Mouse (Mus musculus) yolk sac, embryonic 10.5 days (tissue): ENCODE results near the gene Zfp867.

Source experiments
- DNase-seq: peaks from one replicate; pipeline ENCODE4 v3.0.0-alpha.2; 2017; ENCODE audit warnings: low spot score

The Zfp867 gene

DNA sequence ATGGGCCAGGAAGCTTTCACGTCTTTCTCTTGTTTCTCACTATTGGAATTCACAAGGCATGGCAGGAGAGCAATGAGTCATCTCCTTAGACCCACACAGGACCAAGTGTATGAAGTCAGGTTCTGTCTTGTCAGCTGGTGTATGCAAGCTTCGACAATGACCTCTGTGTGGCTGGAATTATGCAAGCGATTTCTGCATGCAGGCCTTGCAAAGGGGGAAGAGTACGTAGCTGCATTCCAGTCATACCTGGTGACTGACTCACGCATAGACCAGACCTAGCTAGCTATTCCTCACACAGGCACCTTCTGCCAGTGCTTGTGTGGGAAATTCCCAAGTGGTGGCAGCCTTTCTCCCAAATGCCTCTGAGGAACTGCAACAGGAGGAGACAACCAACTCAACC is 13.3 kb downstream of the Zfp867 start:
- DNase-seq, result peak; percentile 88

DNA sequence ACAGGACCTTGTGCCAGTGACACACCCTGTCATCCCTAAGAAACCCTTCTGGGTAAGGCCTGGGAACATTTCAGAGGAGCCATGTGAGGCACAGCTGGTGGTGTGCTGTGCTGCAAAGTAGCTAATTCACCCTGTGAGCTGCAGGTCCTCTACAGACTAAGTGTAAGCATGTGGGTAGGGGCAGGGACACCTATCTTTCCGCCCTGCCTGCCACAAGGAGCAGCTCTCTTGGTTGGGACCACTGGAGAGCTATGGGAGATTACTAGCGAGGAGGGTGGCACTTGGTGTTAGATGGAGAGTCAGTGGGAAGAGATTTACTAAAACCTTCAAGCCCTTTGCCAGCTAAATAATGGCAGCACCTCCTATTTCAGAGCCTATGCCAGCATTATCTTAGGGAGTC is 15.4 kb downstream of the Zfp867 start:
- no peak for DNase-seq

DNA sequence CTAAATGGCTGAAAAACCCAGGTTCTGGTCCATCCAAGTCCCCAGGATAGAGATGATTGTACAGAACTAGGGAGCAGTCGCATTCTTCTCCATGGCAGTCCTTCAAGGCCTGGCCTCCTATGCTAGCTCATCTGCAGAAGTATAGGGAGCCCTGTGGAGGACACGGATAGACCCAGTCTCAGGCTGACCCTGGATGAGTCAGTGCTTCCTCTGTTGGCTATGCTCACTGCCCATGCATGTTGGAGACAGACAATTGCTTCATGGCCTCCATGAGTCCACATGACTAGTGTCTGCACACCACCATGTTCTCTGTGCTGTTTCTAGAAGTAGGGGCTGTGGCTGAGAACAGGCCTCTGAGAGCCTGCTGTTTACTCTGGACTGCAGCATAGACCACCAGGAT is 15.9 kb downstream of the Zfp867 start:
- no peak for DNase-seq

DNA sequence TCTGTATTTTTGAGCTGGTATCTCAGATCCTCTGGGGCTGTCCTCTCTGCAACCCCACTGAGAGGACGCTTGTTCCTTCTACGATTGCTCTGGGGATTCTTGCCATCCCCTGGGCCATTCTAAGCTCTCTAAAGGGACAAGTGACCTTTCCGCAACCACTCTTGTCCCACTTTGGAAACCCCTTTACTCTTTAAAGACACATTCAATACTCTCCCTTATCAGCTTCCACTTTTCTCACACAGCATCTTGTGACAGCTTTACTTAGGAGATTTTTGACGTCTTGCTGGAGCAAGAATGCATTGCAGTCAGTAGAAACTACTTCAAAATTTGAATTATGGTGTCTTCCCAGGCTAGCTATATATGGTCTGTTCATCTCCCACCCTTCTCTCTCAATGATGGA is 21.2 kb downstream of the Zfp867 start, which contains the start of gene Snap47:
Snap47 (minus strand) TSS at position 101 of the 400 bp plus-strand sequence.
- no peak for DNase-seq

DNA sequence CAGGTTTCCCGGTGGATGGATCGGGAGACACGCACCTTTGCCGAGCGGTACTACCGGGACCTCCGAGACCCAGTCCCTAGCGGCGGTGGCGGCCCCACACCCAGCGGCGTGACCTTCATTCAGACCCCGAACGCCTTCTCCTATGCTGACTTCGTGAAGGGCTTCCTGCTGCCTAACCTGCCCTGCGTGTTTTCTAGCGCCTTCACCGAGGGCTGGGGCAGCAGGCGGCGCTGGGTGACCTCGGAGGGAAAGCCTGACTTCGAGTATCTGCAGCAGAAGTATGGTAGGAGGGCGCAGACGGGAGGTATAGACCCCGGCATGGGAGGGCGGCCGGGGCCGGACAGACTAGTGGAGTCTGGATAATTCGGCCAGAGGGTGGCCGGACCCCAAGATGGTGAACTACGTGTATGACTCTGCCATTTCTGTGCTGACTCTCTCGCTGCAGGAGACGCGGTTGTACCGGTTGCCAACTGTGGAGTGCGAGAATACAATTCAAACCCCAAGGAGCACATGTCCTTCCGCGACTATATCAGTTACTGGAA is 22.0 kb downstream of the Zfp867 start:
- DNase-seq, result no peak

DNA sequence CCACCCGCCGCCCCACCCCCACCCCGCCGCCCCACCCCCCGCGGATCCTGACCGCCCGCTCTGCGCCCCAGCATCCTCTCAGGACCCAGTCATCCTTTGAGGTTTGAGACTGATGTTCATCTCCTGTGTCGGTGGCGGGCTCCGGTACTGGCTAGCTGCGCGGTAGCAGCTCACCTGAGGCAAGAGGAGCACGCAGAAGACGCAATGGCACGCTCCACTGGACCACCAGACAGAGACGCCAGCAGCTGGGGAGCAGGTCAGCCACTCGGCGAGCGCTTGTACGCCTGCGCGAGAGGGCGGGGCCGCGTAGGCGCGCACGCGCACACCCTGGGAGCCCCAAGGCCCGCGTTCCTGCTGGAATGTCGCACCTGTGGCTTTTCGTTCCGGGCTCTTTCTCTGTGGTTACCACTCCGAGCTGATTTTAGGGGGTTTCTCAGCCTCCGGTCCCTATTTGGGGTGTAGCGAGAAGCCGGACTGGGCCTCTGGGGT is 22.5 kb downstream of the Zfp867 start, which contains the start of gene Jmjd4:
Jmjd4 (plus strand) TSS at position 305 of the 489 bp plus-strand sequence.
- peak; percentile 92 for DNase-seq

DNA sequence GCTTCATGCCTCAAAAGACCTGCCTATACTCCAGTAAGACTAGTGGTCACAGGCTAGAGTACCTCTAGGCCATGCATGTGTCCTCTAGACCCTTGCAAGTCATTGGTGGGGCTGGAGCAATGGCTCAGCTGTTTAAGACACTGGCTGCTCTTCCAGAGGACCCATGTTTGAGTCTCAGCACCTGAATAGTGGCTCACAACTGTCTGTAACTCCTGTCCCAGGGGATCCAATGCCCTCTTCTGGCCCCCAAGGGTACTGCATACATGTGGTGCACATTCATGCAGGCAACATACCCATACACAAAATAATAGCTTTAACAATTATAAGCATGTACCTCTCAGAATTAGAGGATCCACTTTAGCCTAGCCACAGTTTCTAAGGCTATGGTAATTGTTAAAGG is 29.2 kb downstream of the Zfp867 start:
- no peak for DNase-seq

DNA sequence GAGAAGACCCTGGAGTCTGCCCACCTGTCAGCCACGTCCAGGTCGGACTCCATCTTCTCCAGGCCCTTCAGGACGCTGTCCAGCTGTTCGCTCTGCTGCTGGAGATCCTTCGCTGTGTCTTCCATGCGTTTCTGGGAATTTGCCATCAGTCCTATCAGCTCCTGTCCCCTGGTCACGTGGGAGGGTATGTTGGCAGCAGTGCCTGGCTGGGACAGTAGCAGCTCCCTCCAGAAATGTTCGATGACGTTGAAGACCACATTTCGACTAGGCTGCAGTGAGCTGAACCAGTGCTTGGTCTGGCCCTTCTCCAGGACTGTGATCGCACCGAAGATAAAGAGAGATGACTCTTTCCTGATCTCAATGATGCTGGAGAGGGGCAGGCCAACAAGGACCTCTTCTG is 34.3 kb downstream of the Zfp867 start:
- no peak for DNase-seq

DNA sequence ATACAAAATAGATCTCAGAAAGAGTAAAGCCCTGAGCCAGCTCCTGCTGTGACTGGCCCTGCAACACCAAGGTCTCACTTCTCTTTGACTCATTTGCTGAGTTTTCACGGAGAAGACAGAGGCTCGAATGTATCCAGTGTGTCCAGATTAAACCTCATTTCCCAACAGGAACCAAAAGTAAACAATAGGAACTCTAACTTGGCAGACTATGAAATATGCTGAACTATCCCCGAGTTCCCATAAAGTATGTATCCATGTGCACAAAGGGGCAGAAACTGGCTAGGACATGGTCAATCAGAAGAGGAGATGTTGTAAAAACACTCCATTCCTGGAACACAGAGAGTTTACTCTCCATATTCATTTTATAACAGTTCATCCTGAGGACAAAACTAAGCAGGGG is 40.0 kb downstream of the Zfp867 start:
- no peak for DNase-seq

DNA sequence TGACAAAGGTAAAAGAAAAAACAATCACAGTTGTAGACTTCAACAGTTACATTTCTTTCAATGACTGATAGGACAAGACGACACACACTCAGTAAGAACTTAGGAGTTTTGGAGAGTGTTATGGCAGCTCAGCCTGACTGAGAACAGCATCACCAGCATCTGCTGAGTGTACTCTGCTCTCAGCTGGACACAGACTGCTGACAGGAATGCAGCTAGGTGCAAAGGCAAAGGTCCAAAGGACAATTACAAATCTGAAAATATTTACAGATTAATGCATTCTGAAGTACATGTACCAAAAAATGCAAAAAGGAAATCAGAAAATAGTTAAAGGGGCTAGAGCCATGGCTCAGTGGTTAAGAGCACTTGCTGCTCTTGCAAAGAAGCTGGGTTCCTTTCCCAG is 42.3 kb downstream of the Zfp867 start:
- DNase-seq, result no peak

DNA sequence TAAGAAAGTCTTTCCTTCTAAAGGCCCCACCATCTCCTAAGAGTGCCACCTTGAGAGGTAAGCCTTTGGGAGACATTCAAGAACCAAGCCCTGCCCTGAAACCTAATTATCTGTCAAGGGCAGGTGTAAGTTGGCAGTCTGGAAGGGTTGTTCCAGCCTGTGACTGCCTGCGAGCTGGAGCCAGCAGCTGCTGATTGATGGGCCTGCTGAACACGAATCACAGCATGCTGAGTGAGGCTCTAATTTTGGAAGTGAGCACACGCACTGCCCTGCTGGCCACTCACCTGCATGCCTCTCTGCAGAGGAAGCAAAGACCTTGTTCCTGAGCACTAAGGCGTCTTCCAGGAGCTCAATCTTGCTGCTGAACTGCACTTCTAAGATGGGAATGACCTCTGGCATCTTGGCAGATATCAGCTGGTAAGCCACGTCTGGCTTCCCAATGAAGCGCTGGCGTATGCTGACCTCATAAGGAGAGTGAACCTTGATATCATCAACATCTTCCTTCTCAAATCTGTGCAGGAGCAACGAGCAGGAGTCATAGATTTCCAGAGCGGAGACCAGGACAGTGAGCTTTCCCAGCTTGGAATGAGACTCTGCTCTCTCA is 44.1 kb downstream of the Zfp867 start:
- no peak for DNase-seq

DNA sequence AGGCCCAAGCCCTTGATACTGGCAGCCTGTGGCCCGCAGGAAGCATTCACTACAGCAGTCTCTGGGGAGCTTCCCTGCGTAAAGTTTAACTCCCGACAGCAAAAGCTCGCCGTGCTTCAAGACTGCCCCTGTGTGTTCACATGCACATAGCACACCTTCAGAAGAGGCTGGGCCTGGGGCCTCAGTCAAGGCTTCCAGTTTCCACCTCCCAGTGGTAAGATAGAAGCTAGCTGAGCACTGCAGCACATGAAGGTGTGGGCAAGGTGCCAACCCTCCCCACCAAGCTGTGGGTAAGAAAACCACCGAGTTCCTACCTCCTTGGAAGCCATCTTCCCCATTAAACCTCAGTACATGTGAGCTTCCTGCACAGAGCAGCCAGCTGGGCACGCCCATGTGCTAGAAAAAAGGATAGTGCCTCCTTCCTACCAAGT is 46.6 kb downstream of the Zfp867 start:
- no peak for DNase-seq

DNA sequence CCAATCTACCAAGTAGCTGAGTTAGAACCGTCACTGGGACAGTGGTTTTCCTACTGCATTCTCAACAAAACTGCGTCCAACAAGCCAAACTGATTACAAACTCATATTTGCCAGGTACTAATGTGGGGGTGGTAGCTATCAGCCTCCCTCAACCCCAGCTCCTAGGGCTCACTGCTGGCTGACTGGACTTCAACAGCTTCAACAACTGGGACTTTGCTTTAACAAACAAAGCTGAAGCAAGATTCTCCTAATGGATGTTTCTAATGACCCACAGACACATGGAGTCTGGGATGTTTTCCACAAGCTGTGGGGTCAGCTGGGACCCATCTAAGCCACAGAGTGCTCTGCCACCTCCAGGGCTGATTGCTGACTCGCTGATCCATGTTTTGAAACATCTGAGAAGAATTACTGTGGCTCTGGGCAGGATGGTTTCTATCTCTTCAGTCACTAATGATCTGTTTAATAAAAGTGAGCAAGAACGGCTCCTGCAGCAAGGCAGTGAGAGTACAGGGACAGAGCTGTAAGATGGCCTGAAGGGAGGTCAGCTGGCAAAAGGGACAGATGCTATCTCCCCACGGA is 49.2 kb downstream of the Zfp867 start:
- no peak for DNase-seq

DNA sequence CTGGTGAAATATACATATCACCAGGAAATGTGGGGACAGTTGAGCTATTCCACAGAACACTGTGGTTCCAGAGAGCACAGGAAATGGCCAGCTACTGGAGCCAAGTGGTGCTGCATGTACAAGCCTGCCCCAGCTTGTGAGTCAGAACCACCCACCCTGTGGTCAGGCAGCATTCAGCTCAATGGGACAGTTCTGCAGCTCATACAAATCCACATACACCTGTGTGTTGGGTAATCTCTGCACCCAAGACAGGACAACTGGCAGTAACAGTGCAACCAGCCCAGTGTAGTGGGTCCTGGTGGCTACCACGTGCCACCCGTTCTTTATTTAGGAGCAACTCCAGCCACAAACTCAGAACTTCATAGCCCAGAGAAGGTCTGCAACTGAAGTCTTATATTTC is 50.3 kb downstream of the Zfp867 start:
- DNase-seq, result no peak

DNA sequence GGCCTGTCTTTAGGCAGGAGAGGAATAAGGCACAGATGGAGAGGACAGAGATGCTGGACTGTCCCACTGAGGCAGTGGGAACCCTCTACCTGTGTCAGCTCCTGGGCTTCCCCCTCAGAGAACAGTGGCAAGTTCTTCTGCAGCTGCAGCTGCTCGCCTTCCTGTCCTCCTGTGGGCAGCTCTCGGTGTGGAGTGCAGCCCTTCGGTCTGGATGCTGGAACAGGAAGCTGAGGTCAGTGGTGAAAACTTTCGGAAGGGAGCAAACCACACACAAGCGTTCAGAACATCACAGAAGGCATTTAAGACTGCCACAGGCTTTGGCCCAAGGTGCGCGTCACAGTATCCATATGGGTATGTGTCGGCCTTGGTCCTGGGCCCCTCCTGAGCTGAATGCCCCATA is 50.8 kb downstream of the Zfp867 start:
- DNase-seq, result no peak

DNA sequence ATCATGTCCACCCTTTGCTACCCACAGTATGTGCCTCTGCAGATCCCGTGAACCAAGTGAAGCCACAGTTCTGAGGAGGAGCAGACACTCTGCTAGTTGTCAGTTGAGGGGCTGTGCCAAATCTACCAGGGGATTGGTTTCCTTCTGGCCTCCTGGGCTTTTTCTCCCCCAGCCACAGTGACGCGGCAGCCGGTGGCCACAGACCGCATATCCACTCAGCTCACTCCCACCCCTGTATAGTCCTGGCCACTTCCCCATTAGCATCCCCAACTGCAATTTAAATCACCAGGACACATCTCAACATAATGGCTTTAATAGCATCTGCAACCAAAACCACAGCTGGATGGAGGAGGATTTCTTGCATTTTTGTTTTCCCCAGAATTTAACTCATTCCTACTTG is 53.6 kb downstream of the Zfp867 start:
- no peak for DNase-seq

DNA sequence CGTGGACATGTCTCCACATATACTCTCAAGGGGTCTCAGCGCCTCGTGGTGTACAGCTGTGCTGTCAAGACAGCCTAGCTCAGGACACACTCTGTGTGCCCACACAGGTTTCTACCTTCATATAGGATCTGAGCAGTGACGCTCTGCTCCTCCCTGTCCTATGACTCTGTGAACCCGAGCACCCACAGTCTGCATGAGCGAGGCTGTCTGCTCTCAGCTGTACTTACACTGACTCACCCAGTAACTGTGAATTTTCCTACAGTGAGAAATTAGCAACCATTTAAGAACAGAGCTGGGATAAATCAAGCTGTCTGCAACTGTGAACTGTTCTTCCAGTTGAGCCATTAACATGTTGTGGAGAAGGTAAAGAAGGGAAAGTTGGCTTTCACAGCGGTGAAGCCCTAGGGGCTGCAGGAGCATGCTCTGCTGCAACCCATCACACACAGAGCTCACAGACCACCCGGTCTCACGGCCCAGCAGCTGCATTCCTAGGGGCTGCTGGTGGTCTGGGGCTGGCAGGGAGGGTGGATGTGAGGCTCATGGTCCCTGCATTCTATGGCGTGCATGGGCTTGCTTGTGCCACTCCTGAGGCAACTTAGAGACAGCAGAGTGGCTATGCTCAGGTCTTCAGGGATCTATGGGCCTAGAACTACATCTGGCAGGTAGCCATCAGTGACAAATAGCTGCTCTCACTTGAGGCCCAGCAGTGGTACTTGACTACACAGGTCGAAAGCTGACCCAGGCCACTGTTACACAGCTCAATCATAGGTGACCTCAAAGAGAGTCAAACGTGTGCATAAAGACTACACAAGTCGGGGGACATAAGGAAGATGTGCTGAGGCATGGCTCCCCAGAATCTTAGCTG is 59.0 kb downstream of the Zfp867 start:
- DNase-seq, result no peak

DNA sequence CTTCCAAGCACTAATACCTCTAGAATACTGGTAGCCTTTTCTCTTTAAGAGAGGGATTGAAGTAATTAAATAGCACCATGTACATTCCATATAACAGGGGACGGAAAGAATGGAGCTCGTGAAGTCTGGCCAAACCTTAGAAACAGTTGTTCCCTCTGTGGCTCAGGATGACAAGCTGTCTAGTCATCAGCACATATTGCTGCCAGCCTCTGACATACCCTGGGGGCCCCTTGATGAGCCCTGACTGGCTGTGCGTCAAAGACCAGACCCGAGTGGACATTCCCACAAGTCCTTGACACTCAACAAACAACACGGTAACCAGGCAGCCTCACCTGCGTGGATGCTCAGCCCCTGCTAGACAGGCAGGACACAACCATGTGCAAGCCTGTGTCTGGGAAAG is 60.2 kb downstream of the Zfp867 start:
- DNase-seq, result no peak
